In genomic region chr12:30054761-30055540, GRCm38 (mm10) we compare ENCODE assay signal across 24 mouse cellular contexts.
DNase-seq lines count a peak whose midpoint lies in the region.
"Had no signal": no experiment of that assay in that cellular context is flagged by ENCODE, and none has a peak within 500 bp of the region (broad histone marks: within the 10 kb centered on the region; RNA-seq: fewer than 3 reads in every experiment).

No protein-coding gene starts in this region.

- 82% methylated on average over 11 of the region's 11 CpGs for WGBS in heart, embryonic 10.5 days

- peaks cover 5% of the 10 kb centered on the region; the same call in 1 of the 2 replicates for H3K27me3 ChIP-seq in heart, embryonic 10.5 days (ENCODE audit: insufficient read depth, poor library complexity, severe bottlenecking)
- H3K27me3 ChIP-seq: CH12.LX; embryonic facial prominence, embryonic 12.5 days; embryonic facial prominence, embryonic 15.5 days; forebrain, embryonic 12.5 days; forebrain, embryonic 15.5 days; hindbrain, embryonic 12.5 days; hindbrain, embryonic 15.5 days; intestine, embryonic 15.5 days had no signal

- DNase-seq in heart, embryonic 10.5 days (ENCODE audit: low spot score) = peak; percentile 64
- no peak for DNase-seq in heart, postnatal 14 days
- peak; percentile 17 for DNase-seq in R1 (ENCODE audit: low read depth, low spot score)
- DNase-seq in gonadal fat pad, adult 2 months (ENCODE audit: low read depth) = peak; percentile 75
- DNase-seq in adrenal gland, postnatal 36 days = no peak
- no peak for DNase-seq in adrenal gland, postnatal 4 days (ENCODE audit: low spot score in 2 of 2)
- DNase-seq: adrenal gland, adult 8-10 months; adrenal gland, postnatal 25 days; B cell, adult 2 months; cerebellum, adult 11-12 months; cerebellum, adult 8-10 months; cerebellum, postnatal 14 days; gastrocnemius, postnatal 25 days; kidney, adult 11 months; kidney, adult 8-10 months had no signal

- no peaks in the 10 kb centered on the region for H3K9me3 ChIP-seq in heart, embryonic 10.5 days
- H3K9me3 ChIP-seq: embryonic facial prominence, embryonic 12.5 days; embryonic facial prominence, embryonic 15.5 days; forebrain, embryonic 12.5 days; forebrain, embryonic 15.5 days; heart, embryonic 13.5 days; hindbrain, embryonic 12.5 days; hindbrain, embryonic 15.5 days; intestine, embryonic 15.5 days had no signal

- H3K36me3 ChIP-seq in heart, embryonic 10.5 days = no peaks in the 10 kb centered on the region
- H3K36me3 ChIP-seq: embryonic facial prominence, embryonic 12.5 days; embryonic facial prominence, embryonic 15.5 days; forebrain, embryonic 12.5 days; forebrain, embryonic 15.5 days; heart, embryonic 13.5 days; hindbrain, embryonic 12.5 days; hindbrain, embryonic 15.5 days; intestine, embryonic 15.5 days had no signal

- H3K27ac ChIP-seq in heart, embryonic 10.5 days = no peak overlapping the region
- H3K27ac ChIP-seq: embryonic facial prominence, embryonic 12.5 days; embryonic facial prominence, embryonic 15.5 days; forebrain, embryonic 12.5 days; forebrain, embryonic 15.5 days; heart, embryonic 13.5 days; hindbrain, embryonic 12.5 days; hindbrain, embryonic 15.5 days; intestine, embryonic 15.5 days had no signal

- no peaks in the 10 kb centered on the region for H3K4me1 ChIP-seq in heart, embryonic 10.5 days
- H3K4me1 ChIP-seq: embryonic facial prominence, embryonic 12.5 days; forebrain, embryonic 12.5 days; forebrain, embryonic 15.5 days; heart, embryonic 13.5 days; hindbrain, embryonic 12.5 days; hindbrain, embryonic 15.5 days; intestine, embryonic 15.5 days had no signal

- intact Hi-C loops in heart, postnatal 14 days (cut with DNase I) = loop anchor here (5.0 kb wide), 2 partner anchors 142 to 952 kb away; no protein-coding TSS in a partner anchor

- no peak overlapping the region for H3K4me3 ChIP-seq in heart, embryonic 10.5 days
- H3K4me3 ChIP-seq: embryonic facial prominence, embryonic 12.5 days; embryonic facial prominence, embryonic 15.5 days; forebrain, embryonic 12.5 days; forebrain, embryonic 15.5 days; heart, embryonic 13.5 days; hindbrain, embryonic 12.5 days; hindbrain, embryonic 15.5 days; intestine, embryonic 15.5 days had no signal

Comparison
In these comparisons a context has a peak if more than half of its experiments do, and no peak if none do; other contexts are left out.
1. DNase-seq: peak in heart, embryonic 10.5 days (single experiment), R1 (single experiment) and gonadal fat pad, adult 2 months (single experiment); none in heart, postnatal 14 days (0 of 2), adrenal gland, postnatal 36 days (0 of 2) and adrenal gland, postnatal 4 days (0 of 2).